Mouse (Mus musculus) gastrocnemius, postnatal 4 days (tissue): ENCODE measurements at regions not wholly inside any gene's neighbourhood (a gene's known extent, or its start where the extent isn't known, plus 50 kb on each side); places are given as distances from the start of the nearest gene placed in this dataset.

Experiments
- DNase-seq, 2 experiments: peaks; one replicate each; pipeline ENCODE4 v3.0.0; 2021 to 2022; ENCODE audit warnings: low spot score in 2 of 2, mixed read lengths in 2 of 2
- microRNA-seq: library from miRNA; unstranded; fragments of <30 nt; microRNA quantifications from one replicate; pipeline ENCODE4 v1.2.0, GENCODE M21; 2021

DNA sequence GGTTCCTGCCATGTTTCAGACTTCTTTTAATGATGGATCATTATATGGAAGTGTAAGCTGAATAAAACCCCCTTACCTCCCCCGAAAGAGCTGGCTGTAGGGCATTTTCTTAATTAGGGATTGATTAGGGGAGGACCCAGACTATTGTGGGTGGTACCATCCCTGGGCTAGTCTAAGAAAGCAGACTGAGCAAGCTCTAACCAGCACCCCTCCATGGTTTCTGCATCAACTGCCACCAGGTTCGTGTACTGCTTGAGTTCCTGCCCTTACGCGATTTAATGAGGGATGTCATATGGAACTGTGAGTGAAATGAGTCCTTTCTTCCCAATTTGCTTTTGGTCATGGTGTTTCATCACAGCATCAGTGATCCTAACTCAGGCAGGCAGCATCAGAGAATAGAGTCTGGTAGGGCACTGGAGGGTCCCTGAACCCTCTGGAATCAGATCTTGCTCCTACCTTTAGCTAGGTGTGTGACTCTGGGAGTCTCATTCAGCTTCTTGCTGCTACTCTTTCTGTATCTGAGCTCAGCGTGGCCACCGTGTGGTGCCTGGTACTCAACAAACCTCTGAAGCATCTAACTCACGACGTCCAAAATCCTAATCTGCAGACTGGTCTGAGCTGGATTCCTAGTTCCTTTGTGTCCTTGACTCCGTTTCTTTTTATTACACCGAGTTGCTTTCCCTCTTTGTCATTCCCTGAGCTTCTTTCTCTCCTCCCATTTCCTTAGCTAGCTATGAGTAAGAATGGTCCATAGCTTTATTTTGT lies 1884.0 kb upstream of the Lrrc6 start:
- no peak for DNase-seq

DNA sequence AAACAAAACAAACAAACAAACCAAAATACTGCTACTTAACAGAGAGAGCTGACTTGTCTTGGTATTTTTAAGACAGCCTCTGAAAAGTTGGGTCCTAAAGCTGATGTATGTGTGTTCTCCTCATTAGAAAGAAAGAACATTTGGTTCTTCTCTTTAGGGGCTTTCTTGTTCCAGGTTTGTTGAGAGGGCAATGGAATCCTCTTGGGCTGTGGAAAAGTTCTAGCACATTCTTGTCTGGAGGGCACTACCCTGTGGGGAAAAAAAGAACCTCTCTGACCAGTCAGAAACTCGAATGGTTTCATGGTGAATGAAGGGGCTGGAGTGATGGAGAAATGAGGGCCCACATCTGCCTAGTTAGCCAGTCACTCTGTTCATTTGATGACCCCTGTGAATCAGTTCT lies 1874.5 kb upstream of the Lrrc6 start:
- no peak for DNase-seq

DNA sequence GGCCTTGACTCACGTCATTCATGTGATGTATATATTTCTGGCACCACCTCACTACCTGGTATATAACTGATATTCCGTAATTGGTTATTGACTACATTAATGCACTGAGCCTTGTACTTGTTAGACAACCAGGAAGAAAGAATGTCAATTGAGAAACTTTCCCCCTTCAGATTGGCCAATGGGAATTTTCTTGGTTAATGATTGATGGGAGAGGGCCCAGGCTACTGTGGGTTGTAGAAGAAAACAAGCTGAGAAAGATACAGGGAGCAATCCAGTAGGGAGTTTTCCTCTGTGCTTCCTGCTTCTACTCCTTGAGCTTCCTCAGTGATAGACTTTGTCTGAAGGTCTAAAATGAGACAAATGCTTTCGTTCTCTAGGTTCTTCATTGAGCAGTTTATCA lies 1866.1 kb upstream of the Lrrc6 start:
- no peak for DNase-seq

DNA sequence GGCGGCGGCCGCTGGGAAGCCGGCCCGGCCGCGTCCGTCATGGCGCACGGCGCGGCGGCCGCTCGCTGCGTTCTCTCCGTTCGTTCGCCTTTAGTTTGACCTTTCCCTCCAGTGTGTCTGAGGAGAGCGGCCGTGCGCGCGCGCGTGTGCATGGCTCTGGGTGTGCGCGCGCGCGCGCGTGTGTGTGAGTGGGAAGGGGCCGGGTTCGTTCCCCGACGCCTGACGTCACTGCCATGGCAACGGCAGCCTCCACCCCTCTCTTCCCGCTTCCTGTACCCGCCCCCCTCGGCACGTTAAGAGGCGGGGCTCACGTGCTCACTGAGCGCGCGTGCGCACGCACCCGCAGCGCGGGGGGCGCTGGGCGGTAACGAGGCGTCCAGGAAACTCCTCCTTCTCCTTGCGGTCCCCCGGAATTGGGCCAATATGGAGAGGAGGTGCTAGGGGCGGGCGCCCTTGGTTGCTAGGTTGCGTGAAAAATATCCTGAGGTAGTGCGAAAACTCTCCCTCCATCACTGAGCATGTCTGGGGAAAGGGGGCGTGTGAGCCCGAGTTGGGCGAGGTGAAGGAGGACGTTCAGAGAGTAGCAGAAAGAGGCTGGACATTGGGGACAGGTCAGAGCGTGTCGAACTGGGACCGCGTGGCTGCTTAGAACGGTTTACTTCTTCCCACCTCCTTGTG lies 1862.5 kb upstream of the Lrrc6 start:
- DNase-seq: peak; percentile 98 to 99

DNA sequence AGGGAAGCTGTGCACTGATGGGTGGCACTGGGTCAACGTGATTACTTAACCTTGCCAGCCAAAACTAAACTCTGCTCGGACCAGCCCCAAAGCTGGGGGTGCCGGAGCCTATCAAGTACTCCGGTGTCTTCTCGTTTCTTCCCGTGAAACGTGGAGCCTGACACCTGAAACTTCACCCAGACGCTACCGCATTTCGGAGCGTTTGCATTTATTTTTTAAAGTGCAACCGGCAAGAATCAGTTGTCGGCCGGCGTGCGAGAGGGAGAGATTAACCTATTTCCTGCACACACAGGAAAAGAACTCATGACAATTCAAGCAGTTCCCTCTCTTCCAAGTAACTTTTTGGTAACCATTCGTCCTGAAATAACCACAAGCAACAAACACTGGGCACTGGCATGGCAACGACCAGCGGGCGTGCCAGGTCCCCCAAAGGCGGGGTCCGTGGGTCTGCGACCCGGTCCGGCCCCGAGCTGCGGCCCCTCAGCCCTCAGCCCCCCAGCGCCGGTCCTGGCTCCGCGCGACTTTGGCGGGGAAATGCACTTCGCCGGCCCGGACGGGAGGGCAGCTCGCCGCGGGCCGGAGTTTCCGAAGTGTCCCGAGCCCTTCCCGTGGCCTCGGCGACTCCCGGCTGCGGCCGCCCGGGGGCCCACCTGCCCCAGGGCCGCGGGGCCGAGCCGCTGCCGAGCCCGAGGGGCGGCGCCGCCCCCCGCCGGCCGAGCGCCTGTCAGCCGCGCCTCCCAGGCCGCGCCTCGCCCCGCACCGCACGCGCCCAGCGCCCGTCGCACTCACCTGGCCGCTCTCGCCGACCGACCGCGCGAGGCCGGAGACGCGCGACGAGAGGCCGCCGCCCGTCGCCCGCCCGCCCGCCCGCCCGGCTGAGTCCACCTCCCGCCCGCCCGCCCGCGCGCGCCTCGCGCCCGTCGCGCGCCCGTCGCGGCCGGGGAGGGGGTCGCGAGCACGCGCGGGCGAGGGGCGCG lies 1861.7 kb upstream of the Lrrc6 start:
- DNase-seq: peak; percentile 43 to 57

DNA sequence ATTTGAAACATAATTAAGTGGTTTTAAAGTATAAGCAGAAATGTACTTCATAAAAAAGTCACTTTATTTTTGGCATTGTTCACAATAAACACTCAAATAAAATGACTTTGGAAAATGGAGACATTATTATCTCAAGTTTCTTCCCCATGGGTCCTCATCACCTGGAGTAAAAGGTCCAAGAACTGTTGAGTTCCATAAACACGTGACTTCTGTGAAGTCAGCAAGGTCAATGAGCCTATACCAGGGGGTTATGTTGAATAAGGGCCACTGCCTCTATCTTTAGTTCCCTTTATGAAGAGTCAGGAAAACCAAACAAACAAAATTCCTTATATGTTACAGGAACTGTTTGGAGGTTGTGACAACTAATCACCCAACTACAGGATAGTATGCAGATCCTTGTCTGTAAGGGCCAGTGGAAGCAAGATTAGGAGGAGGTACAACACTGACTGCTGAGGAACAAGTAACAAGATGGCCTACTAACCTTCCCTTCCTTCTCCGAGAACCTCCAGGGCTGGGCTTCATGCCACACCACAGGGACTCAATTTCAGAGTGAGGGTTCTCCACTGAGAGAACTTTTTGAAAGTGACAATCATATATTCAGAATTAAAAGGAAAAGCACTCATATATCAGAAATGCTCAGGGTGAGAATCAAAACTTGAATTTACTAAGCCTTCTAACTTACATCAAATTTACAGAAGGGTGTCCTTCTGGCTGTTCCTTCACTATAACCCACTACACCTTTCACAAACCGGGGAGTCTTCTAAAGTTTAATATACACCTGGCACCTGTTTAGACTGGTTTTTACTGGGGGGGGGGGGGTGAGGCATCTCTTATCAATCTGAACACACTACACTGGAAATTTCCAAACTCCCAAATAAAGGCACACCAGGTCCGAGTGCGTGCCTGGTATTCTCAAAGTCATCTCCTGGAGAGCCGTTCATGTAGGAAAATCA lies 1860.5 kb upstream of the Lrrc6 start:
- DNase-seq: no peak

DNA sequence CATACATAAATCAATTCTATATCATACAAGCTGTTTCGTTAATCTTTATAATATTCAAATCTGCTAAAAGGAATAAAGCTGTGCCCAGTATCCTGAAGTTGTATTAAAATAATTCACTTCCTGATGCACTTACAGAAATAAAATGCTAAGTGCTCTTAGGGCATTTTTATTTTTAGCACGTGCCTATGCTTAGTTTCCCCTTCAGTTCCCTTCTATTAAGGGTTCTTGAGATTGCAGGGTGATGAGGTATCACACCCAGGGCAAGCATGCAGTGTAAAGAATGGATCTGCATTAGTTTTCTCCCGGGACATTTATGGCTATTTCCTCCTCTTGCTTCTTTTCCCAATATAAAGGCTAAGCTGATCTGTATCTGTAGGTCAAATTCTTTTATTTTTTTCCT lies 1858.8 kb upstream of the Lrrc6 start:
- no peak for DNase-seq

DNA sequence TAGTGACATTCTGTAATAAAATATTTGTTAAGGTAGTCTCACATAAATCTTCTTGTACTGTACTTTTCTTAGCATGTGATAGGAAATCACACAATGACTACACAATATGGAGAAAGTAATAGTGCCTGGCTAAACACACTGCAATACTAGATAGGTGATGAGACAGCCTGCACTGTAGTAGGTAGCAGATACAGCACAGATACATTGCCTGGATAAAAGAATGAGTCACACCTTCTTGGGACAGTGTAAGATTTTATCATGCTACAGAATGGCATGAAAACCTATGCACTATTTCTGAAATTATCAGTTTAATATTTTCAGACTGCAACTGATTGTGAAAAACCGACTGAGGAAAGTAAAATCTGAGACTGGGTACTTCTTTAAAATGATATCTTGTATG lies 1855.2 kb upstream of the Lrrc6 start:
- no peak for DNase-seq

DNA sequence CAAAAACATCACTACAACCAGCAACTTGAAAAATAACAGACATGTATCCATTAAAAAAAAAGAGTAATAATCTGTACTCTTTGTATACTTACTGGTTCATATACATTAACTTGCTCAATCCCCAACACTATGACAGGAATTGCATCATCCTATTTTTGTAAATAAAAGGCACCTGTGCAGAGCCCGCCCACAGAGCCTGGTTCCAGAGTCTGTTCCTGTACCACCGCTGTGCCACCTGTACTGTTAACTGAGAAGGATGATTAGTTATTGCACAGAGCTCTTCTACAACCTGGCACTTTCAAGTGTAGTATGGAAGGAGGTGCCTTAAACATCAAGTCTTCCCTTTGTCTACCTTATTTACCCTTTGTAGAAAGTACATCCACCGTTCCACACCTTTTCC lies 1843.9 kb upstream of the Lrrc6 start:
- no peak for DNase-seq

DNA sequence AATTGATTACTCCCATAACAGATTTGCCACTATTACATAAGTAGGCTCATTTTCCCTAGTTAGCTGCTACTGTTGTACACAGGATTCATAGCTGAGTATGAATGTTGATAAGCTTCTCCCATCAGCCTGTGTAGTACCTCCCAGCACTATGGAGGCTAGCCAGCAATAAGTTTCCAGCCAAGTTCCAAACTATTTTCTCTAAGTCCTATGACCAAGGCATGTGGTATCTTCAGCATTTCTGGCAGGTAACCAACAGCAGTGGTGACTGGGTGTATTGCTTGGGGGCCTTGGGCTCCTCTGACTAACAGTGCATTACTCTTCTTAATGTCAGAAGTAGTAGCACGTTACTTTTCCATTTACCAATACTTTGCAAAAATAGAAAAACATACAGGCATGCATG lies 1841.8 kb upstream of the Lrrc6 start:
- DNase-seq: peak in 1 of 2 experiments; percentile 30

DNA sequence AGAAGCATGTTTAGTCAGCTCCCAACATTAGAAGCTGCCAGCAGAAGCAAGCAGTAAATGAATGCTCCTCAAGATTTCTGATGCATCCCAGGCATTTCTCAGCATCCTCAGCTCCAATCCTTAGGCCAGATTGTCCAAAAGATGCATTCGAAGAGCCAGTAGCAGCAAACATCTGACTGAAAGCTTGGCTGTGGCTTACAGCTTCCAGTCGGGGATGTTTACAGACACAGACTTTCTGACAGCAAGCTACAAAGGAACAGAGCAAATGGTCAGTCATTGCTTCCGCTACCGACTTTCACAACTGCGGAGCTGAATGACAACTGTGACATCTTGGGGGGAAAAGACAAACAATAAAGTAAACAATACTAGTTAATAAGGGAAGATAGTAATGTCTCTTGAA lies 1840.3 kb upstream of the Lrrc6 start:
- DNase-seq: no peak

DNA sequence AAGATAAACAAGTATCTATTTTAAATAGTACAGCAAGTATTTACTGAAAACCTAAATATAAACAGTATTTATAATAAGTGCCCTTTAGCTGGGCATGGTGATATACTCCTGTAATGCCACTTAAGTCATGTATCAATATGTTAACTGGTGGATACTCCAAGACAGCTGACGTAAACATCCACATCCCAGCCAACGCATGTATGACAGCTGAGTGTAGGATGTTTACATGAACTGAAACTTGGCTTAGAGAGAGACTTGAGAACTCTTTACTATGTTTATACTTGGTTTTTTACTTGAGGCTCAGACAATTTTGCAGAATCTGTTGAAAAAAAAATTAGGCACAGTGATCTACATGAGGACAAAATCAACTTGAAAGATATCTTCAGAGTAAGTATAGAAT lies 1836.6 kb upstream of the Lrrc6 start:
- no peak for DNase-seq

DNA sequence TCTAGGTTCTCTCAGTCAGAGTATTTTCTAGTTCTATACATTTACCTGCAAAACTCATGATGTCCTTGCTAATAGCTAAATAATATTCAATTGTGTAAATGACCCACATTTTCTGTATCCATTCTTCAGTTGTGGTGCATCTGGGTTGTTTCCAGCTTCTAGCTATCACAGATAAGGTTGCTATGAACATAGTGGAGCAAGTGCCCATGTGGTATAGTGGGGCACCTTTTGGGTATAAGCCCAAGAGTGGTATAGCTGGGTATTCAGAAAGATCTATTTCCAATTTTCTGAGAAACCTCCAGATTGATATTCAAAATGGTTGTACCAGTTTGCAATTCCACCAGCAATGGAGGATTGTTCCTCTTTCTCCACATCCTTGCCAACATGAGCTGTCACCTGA lies 1835.1 kb upstream of the Lrrc6 start:
- no peak for DNase-seq

DNA sequence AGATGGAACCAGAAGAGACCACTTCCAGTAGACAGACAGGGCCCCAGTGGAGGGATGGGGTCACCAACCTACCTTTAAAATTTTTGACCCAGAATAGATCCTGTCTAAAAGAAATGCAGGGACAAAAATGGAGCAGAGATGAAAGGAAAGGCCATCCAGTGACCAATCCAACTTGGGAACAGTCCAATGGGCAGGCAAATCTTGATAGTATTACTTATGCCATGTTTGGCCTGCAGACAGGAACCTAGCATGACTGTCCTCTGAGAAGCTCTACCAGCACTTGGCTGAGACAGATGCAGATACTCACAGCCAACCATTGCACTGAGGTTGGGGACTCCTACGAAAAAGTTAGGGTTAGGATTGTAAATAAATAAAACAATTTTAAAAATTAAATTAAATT lies 1815.4 kb upstream of the Lrrc6 start:
- no peak for DNase-seq

Small RNAs in the stretch of these regions (microRNA-seq; reads per million reads assigned to microRNA genes)
- 113 reads per million, percentile 52 among the genes with 10 or more reads in this experiment for gene Mir30b
- gene Mir30d: 7,465 reads per million, percentile 92 among the genes with 10 or more reads in this experiment
